10 mouse cellular contexts compared by ENCODE assay signal in the genomic region with DNA sequence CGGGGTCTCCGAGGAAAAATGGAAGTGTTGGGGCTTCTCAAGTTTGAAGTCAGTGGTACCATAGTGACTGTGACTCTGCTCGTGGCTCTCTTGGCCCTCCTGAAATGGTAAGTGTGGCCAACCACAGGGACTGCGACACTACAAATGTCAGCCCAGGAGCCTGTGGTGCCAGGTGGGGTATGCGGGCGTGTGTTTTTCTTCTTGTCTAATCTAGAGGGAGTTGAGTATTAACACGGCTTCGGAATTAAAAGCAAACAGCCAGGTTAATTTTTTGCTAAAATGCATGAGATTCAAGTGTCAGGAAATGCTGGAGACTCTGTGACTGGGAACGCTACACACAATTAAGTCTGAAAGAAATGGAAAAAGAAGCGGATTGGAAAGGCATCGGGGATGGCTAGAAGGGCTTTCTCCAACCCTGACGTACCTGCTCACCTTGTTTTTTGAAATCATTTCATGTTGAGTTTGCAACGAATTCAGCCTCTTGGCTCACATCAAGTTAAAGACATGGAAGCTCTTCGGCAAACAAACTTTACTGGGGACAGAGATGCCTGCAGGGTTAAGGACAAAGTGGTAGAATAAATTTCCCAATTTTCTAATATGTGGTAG. TPM values are rescaled to one million over a fixed set of nuclear protein-coding genes. Genes with fewer than 3 reads are reported as not detected.
DNase-seq lines count a peak whose midpoint lies in the region; ATAC-seq and TF ChIP-seq lines count a peak whose summit lies in the region.
"Had no signal": no experiment of that assay in that cellular context is flagged by ENCODE, and none has a peak within 500 bp of the region (broad histone marks: within the 10 kb centered on the region; RNA-seq: fewer than 3 reads in every experiment).

No protein-coding gene starts in this region.

- no peaks in the 10 kb centered on the region for H3K27me3 ChIP-seq in liver, adult 2 months (ENCODE audit: control insufficient read depth, insufficient read depth, low read length)
- H3K27me3 ChIP-seq in intestine, embryonic 14.5 days (replicated peaks; ENCODE audit: control insufficient read depth, insufficient read depth, low read length) = no peaks in the 10 kb centered on the region
- H3K27me3 ChIP-seq in hindbrain, embryonic 11.5 days (ENCODE audit: control insufficient read depth, insufficient read depth, low read length) = no peaks in the 10 kb centered on the region
- no peaks in the 10 kb centered on the region for H3K27me3 ChIP-seq in midbrain, embryonic 14.5 days (ENCODE audit: control insufficient read depth, insufficient read depth, low read length)
- H3K27me3 ChIP-seq: forebrain, embryonic 12.5 days had no signal

- H3K9me3 ChIP-seq in intestine, embryonic 14.5 days (ENCODE audit: control insufficient read depth, low read length) = no peaks in the 10 kb centered on the region
- no peaks in the 10 kb centered on the region for H3K9me3 ChIP-seq in hindbrain, embryonic 11.5 days (ENCODE audit: control insufficient read depth, low read length)
- H3K9me3 ChIP-seq in midbrain, embryonic 14.5 days (ENCODE audit: control insufficient read depth, low read length) = no peaks in the 10 kb centered on the region
- H3K9me3 ChIP-seq: forebrain, embryonic 12.5 days had no signal

- TF ChIP-seq CTCF in liver, adult 2 months (IDR thresholded peaks at IDR 0.05; ENCODE audit: low read depth, low read length) = no peak

- peak overlapping the region; percentile 37; the same call in 1 of the 2 replicates for H3K4me3 ChIP-seq in liver, adult 2 months (ENCODE audit: insufficient read depth, low read depth, low read length)
- H3K4me3 ChIP-seq in intestine, embryonic 14.5 days (ENCODE audit: low read depth, low read length) = no peak overlapping the region
- no peak overlapping the region for H3K4me3 ChIP-seq in hindbrain, embryonic 11.5 days (ENCODE audit: low read depth, low read length)
- H3K4me3 ChIP-seq in midbrain, embryonic 14.5 days (replicated peaks; ENCODE audit: low read depth, low read length) = no peak overlapping the region
- H3K4me3 ChIP-seq: forebrain, embryonic 12.5 days had no signal

- no peak overlapping the region for H3K9ac ChIP-seq in liver, adult 2 months (ENCODE audit: low read depth, low read length)
- no peak overlapping the region for H3K9ac ChIP-seq in intestine, embryonic 14.5 days (ENCODE audit: low read length)
- H3K9ac ChIP-seq in hindbrain, embryonic 11.5 days (ENCODE audit: low read depth, low read length) = no peak overlapping the region
- H3K9ac ChIP-seq in midbrain, embryonic 14.5 days (replicated peaks; ENCODE audit: low read length) = no peak overlapping the region
- H3K9ac ChIP-seq: forebrain, embryonic 12.5 days had no signal

- H3K4me1 ChIP-seq in liver, adult 2 months (ENCODE audit: control insufficient read depth, insufficient read depth, low read length) = peaks cover 9% of the 10 kb centered on the region; the same call in 1 of the 2 replicates
- H3K4me1 ChIP-seq in intestine, embryonic 14.5 days (replicated peaks; ENCODE audit: control insufficient read depth, insufficient read depth, low read length) = peaks cover 15% of the 10 kb centered on the region; the same call in 1 of the 2 replicates
- H3K4me1 ChIP-seq in hindbrain, embryonic 11.5 days (replicated peaks; ENCODE audit: control insufficient read depth, insufficient read depth, low read length) = no peaks in the 10 kb centered on the region
- H3K4me1 ChIP-seq in midbrain, embryonic 14.5 days (ENCODE audit: control insufficient read depth, insufficient read depth, low read length) = peaks cover 4% of the 10 kb centered on the region; the same call in 1 of the 2 replicates

- H3K4me2 ChIP-seq in intestine, embryonic 14.5 days (ENCODE audit: low read length) = peak overlapping the region; percentile 28
- no peak overlapping the region for H3K4me2 ChIP-seq in hindbrain, embryonic 11.5 days (replicated peaks; ENCODE audit: low read depth, low read length)
- H3K4me2 ChIP-seq in midbrain, embryonic 14.5 days (ENCODE audit: low read length) = no peak overlapping the region
- H3K4me2 ChIP-seq: forebrain, embryonic 12.5 days had no signal

- no peak for ATAC-seq in intestine, embryonic 14.5 days (replicated peaks; ENCODE audit: low FRiP score, low TSS enrichment, low read depth)
- 0 out of 2 replicates have a peak, but pooled peaks have one; percentile 5 for ATAC-seq in monocyte, adult 5-6 weeks (replicated peaks; ENCODE audit: insufficient number of reproducible peaks, low FRiP score, low TSS enrichment, poor library complexity, severe bottlenecking)
- ATAC-seq in hindbrain, embryonic 11.5 days (ENCODE audit: low FRiP score) = no peak
- ATAC-seq in midbrain, embryonic 14.5 days (ENCODE audit: low FRiP score, low TSS enrichment) = no peak
- ATAC-seq in inflammation-experienced regulatory T-cells, adult 6 months = no peak
- ATAC-seq: hindbrain, postnatal 0 days had no signal

- TF ChIP-seq POLR2A in liver, adult 2 months (IDR thresholded peaks at IDR 0.05; ENCODE audit: extremely low read depth, insufficient read depth, low read length) = no peak

- H3K27ac ChIP-seq in liver, adult 2 months (replicated peaks; ENCODE audit: insufficient read depth, low read depth, low read length) = no peak overlapping the region
- H3K27ac ChIP-seq in intestine, embryonic 14.5 days (ENCODE audit: low read depth) = peak overlapping the region; percentile 47
- H3K27ac ChIP-seq in hindbrain, embryonic 11.5 days (ENCODE audit: low read depth, low read length) = no peak overlapping the region
- H3K27ac ChIP-seq in midbrain, embryonic 14.5 days (replicated peaks; ENCODE audit: low read depth, low read length) = no peak overlapping the region
- H3K27ac ChIP-seq: forebrain, embryonic 12.5 days; hindbrain, postnatal 0 days had no signal

- H3K36me3 ChIP-seq in liver, adult 2 months (ENCODE audit: control insufficient read depth, insufficient read depth, low read length) = no peaks in the 10 kb centered on the region
- no peaks in the 10 kb centered on the region for H3K36me3 ChIP-seq in intestine, embryonic 14.5 days (ENCODE audit: control insufficient read depth, insufficient read depth, low read length)
- H3K36me3 ChIP-seq in hindbrain, embryonic 11.5 days (ENCODE audit: control insufficient read depth, insufficient read depth, low read length) = no peaks in the 10 kb centered on the region
- no peaks in the 10 kb centered on the region for H3K36me3 ChIP-seq in midbrain, embryonic 14.5 days (ENCODE audit: control insufficient read depth, insufficient read depth, low read length)
- H3K36me3 ChIP-seq: forebrain, embryonic 12.5 days had no signal

- DNase-seq in liver, adult 2 months (ENCODE audit: extremely low read depth, low read depth, low spot score) = peak; percentile 71
- no peak for DNase-seq in liver
- no peak for DNase-seq in intestine, embryonic 14.5 days (ENCODE audit: low spot score)
- DNase-seq in kidney, postnatal 25 days = peak; percentile 74 to 87
- DNase-seq in hindbrain, embryonic 11.5 days (ENCODE audit: low spot score) = no peak
- no peak for DNase-seq in midbrain, embryonic 14.5 days

- 26% methylated on average over 14 of the region's 14 CpGs for WGBS in liver, adult 2 months
- 74% methylated on average over 14 of the region's 14 CpGs for WGBS in intestine, embryonic 14.5 days
- 89% methylated on average over 14 of the region's 14 CpGs for WGBS in hindbrain, embryonic 11.5 days
- 88% methylated on average over 14 of the region's 14 CpGs for WGBS in midbrain, embryonic 14.5 days

- no peaks in the 10 kb centered on the region for H3K79me2 ChIP-seq in liver, adult 2 months (ENCODE audit: control insufficient read depth, insufficient read depth, low read length)

RNA-seq across cellular contexts. Expression of a gene that starts 43.3 kb away (rescaled TPM):
- 8.5 and 10.4 TPM in 2 replicates for total RNA-seq in liver, adult 2 months (2014; rRNA removed)
- 22.2 and 23.5 TPM in 2 replicates for polyA plus RNA-seq in liver, adult 2 months (2012; rRNA removed)
- 24.7 and 27.9 TPM in 2 replicates for polyA plus RNA-seq in intestine, embryonic 14.5 days (2014; fragmentation: Nextera tagmentation; extraction: Ambion mirVana)
- 12.4 to 19.1 TPM (median 13.0 TPM) in 3 replicates for total RNA-seq in monocyte, adult 5-6 weeks (2017)
- 26.6 and 38.4 TPM in 2 replicates for polyA plus RNA-seq in hindbrain, embryonic 11.5 days (2014; fragmentation: Nextera tagmentation; extraction: Ambion mirVana)
- polyA plus RNA-seq in midbrain, embryonic 14.5 days (2014; fragmentation: Nextera tagmentation; extraction: Ambion mirVana) = 35.1 and 41.3 TPM in 2 replicates
- polyA plus RNA-seq in inflammation-experienced regulatory T-cells, adult 6 months (2017; shearing (Covaris generic)) = 10 to 100 TPM; 10.2 to 17.9 (median 17.6) TPM

RNA-seq across cellular contexts. Expression of a gene that starts 44.0 kb away (rescaled TPM):
- 3.5 and 4.9 TPM in 2 replicates for total RNA-seq in liver, adult 2 months (2014; rRNA removed)
- polyA plus RNA-seq in liver, adult 2 months (2012; rRNA removed) = 0.61 and 1.1 TPM in 2 replicates
- 2.1 and 2.4 TPM in 2 replicates for polyA plus RNA-seq in intestine, embryonic 14.5 days (2014; fragmentation: Nextera tagmentation; extraction: Ambion mirVana)
- 10.7 to 19.2 TPM (median 18.1 TPM) in 3 replicates for total RNA-seq in monocyte, adult 5-6 weeks (2017)
- polyA plus RNA-seq in hindbrain, embryonic 11.5 days (2014; fragmentation: Nextera tagmentation; extraction: Ambion mirVana) = 0.69 and 1.4 TPM in 2 replicates
- polyA plus RNA-seq in midbrain, embryonic 14.5 days (2014; fragmentation: Nextera tagmentation; extraction: Ambion mirVana) = 0.69 and 1.6 TPM in 2 replicates
- polyA plus RNA-seq in inflammation-experienced regulatory T-cells, adult 6 months (2017; shearing (Covaris generic)) = under 1 TPM; 0.21 to 0.37 (median 0.25) TPM

Comparison
In these comparisons a context has a peak if more than half of its experiments do, and no peak if none do; other contexts are left out.
1. DNase-seq: peak in liver, adult 2 months (single experiment) and kidney, postnatal 25 days (2 of 2); none in liver (single experiment), intestine, embryonic 14.5 days (single experiment), hindbrain, embryonic 11.5 days (single experiment) and midbrain, embryonic 14.5 days (single experiment).